Mouse (Mus musculus) embryonic facial prominence, embryonic 13.5 days (tissue): Measurements from ENCODE around the gene Bend4. TPM values are rescaled to one million over a fixed set of nuclear protein-coding genes. Genes with fewer than 3 reads are reported as not detected.

Experiments used
- ATAC-seq: fragments of 200-750 bp; cut with Nextera tagmentation; 2 replicates; pipeline ENCODE4 v1.8.0; 2017; ENCODE audit warnings: low read depth; ENCODE audit not compliant: insufficient number of reproducible peaks, insufficient read depth, low FRiP score, low TSS enrichment
- H3K27ac ChIP-seq: fragments of 300-500 bp; sonication (generic); 2 replicates; pipeline ENCODE4 v1.5.1; 2015; ENCODE audit warnings: moderate library complexity, mild to moderate bottlenecking, inconsistent platforms
- H3K27me3 ChIP-seq: fragments of 300-500 bp; sonication (generic); 2 replicates; pipeline ENCODE4 v1.6.1; 2015; ENCODE audit warnings: mild to moderate bottlenecking, inconsistent platforms
- H3K36me3 ChIP-seq: fragments of 300-500 bp; sonication (generic); 2 replicates; pipeline ENCODE4 v1.6.1; 2015; ENCODE audit warnings: mild to moderate bottlenecking, inconsistent platforms
- H3K4me1 ChIP-seq: fragments of 300-500 bp; sonication (generic); 2 replicates; pipeline ENCODE4 v1.6.1; 2015; ENCODE audit warnings: inconsistent platforms
- H3K4me2 ChIP-seq: fragments of 300-500 bp; sonication (generic); 2 replicates; pipeline ENCODE4 v1.6.1; 2015; ENCODE audit warnings: moderate library complexity, mild to moderate bottlenecking, inconsistent platforms
- H3K4me3 ChIP-seq: fragments of 300-500 bp; sonication (generic); 2 replicates; pipeline ENCODE4 v1.5.1; 2015; ENCODE audit warnings: mild to moderate bottlenecking, inconsistent platforms
- H3K9ac ChIP-seq: fragments of 300-500 bp; sonication (generic); 2 replicates; pipeline ENCODE4 v1.6.1; 2015; ENCODE audit warnings: mild to moderate bottlenecking, inconsistent platforms
- H3K9me3 ChIP-seq: fragments of 300-500 bp; sonication (generic); 2 replicates; pipeline ENCODE4 v1.6.1; 2016; ENCODE audit warnings: inconsistent platforms
- WGBS: fragments of 180-500 bp; shearing (Covaris S2); methylation state at CpG from one replicate; pipeline ENCODE4 v1.1.7; 2015; ENCODE audit warnings: mixed read lengths; 5-methylcytosine and 5-hydroxymethylcytosine counted together
- polyA plus RNA-seq: library from polyadenylated mRNA; unstranded; fragments of >200 nt; fragmentation: Nextera tagmentation; extraction: Ambion mirVana; gene quantifications from 2 replicates; pipeline ENCODE4 v1.2.1, GENCODE M21; 2015

Bend4 gene
- polyA plus RNA-seq, 1 experiment from 2014 or later: 3.0 TPM

- Histone ChIP-seq H3K4me3 (no peak overlapping the region), H3K36me3 (no peaks in the 10 kb centered on the region), H3K27me3 (no peaks in the 10 kb centered on the region), H3K9me3 (no peaks in the 10 kb centered on the region), H3K4me1 (no peaks in the 10 kb centered on the region), H3K27ac (no peak overlapping the region), H3K9ac (no peak overlapping the region), H3K4me2 (no peak overlapping the region)
- ATAC-seq: no peak
- WGBS: 71% methylated on average over 2 of the region's 2 CpGs
These were observed 46.4 kb downstream of the Bend4 start for GRCm38 (mm10) chr5:67381690-67382089.

- H3K36me3 ChIP-seq: no peaks in the 10 kb centered on the region
- H3K27ac ChIP-seq: no peak overlapping the region
- H3K9ac ChIP-seq: no peak overlapping the region
- no peak for ATAC-seq
- H3K9me3 ChIP-seq: no peaks in the 10 kb centered on the region
- no peaks in the 10 kb centered on the region for H3K4me1 ChIP-seq
- no peaks in the 10 kb centered on the region for H3K27me3 ChIP-seq
- H3K4me2 ChIP-seq: no peak overlapping the region
- H3K4me3 ChIP-seq: no peak overlapping the region
- 77% methylated on average over 8 of the region's 8 CpGs for WGBS
These were observed 51.0 kb downstream of the Bend4 start for GRCm38 (mm10) chr5:67377044-67377621.

- Histone ChIP-seq H3K9ac (no peak overlapping the region), H3K27me3 (no peaks in the 10 kb centered on the region), H3K36me3 (no peaks in the 10 kb centered on the region), H3K9me3 (no peaks in the 10 kb centered on the region), H3K4me1 (no peaks in the 10 kb centered on the region), H3K27ac (no peak overlapping the region), H3K4me2 (no peak overlapping the region), H3K4me3 (no peak overlapping the region)
- WGBS: 75% methylated on average over 2 of the region's 2 CpGs
- ATAC-seq: no peak
These were observed 65.2 kb downstream of the Bend4 start for GRCm38 (mm10) chr5:67362931-67363330.

GRCm38 (mm10) chr5:67362316-67362715, 65.8 kb downstream of the Bend4 start:
- no peak overlapping the region for H3K4me3 ChIP-seq
- ATAC-seq: no peak
- 94% methylated on average over 10 of the region's 10 CpGs for WGBS

GRCm38 (mm10) chr5:67348949-67349348, 79.2 kb downstream of the Bend4 start:
- no peaks in the 10 kb centered on the region for H3K4me1 ChIP-seq
- H3K4me2 ChIP-seq: no peak overlapping the region
- H3K4me3 ChIP-seq: no peak overlapping the region
- H3K9me3 ChIP-seq: no peaks in the 10 kb centered on the region
- H3K36me3 ChIP-seq: peaks cover 80% of the 10 kb centered on the region
- H3K9ac ChIP-seq: no peak overlapping the region
- ATAC-seq: no peak
- WGBS: 83% methylated on average over 10 of the region's 10 CpGs
- no peaks in the 10 kb centered on the region for H3K27me3 ChIP-seq
- H3K27ac ChIP-seq: no peak overlapping the region

More at GRCm38 (mm10) chr5:67362316-67362715, 65.8 kb downstream of the Bend4 start:
- no peaks in the 10 kb centered on the region for H3K36me3 ChIP-seq
- H3K4me1 ChIP-seq: no peaks in the 10 kb centered on the region
- no peak overlapping the region for H3K27ac ChIP-seq
- H3K27me3 ChIP-seq: no peaks in the 10 kb centered on the region
- no peak overlapping the region for H3K9ac ChIP-seq
- no peak overlapping the region for H3K4me2 ChIP-seq
- H3K9me3 ChIP-seq: no peaks in the 10 kb centered on the region

- H3K36me3 ChIP-seq: peaks cover 80% of the 10 kb centered on the region
- ATAC-seq: no peak
- H3K4me2 ChIP-seq: no peak overlapping the region
- no peak overlapping the region for H3K27ac ChIP-seq
- no peaks in the 10 kb centered on the region for H3K9me3 ChIP-seq
- H3K27me3 ChIP-seq: no peaks in the 10 kb centered on the region
- H3K4me1 ChIP-seq: no peaks in the 10 kb centered on the region
- no peak overlapping the region for H3K4me3 ChIP-seq
- H3K9ac ChIP-seq: no peak overlapping the region
- 91% methylated on average over 2 of the region's 2 CpGs for WGBS
These were observed 81.0 kb downstream of the Bend4 start for GRCm38 (mm10) chr5:67347060-67347459.

Other genes starting within 250 kb of the Bend4 start
- 73.4 and 75.9 TPM in 2 replicates for gene Tmem33, start 167.7 kb downstream of the Bend4 start, polyA plus RNA-seq
- 88.4 and 102 TPM in 2 replicates for gene Slc30a9, start 121.4 kb downstream of the Bend4 start, polyA plus RNA-seq
- gene Shisa3, start 179.6 kb upstream of the Bend4 start, polyA plus RNA-seq: 1.7 and 1.9 TPM in 2 replicates